Mouse (Mus musculus): ENCODE data around the gene Kansl1. TPM values are rescaled to one million over a fixed set of nuclear protein-coding genes. Genes with fewer than 3 reads are reported as not detected.

Kansl1 gene
- polyA plus RNA-seq, 1 experiment: 60.1 TPM

DNA sequence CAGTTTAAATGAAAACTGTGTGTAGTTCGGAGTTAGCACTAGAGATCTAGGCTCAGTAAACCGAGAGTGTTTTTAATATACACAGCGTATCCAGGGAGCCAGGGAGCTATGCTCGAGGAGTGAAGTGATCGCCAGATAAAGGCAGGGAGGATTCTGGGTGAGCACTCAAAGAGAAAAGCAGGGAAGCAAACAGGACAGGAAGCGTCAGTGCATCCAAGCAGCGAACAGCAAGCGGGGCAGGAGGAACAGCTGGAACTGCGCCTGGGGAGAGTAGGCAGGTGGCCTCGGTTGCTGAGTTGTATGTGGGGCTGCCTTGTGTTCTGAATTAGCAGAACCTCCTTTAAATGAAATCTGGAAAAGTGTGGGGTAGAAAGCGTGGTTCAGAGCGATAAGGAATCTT is 166.0 kb downstream of the Kansl1 start:
- no peak overlapping the region for H3K4me3 ChIP-seq (ENCODE audit: low read depth, low read length)
- WGBS: 62% methylated on average over 12 of the region's 12 CpGs
- H3K4me1 ChIP-seq (ENCODE audit: control insufficient read depth, insufficient read depth, insufficient read length, low read length): peaks cover 16% of the 10 kb centered on the region
- H3K27ac ChIP-seq (ENCODE audit: insufficient read depth, low read depth, low read length): no peak overlapping the region
- no peaks in the 10 kb centered on the region for H3K27me3 ChIP-seq (ENCODE audit: control insufficient read depth, insufficient read depth, low read length)
- TF ChIP-seq POLR2A (IDR thresholded peaks at IDR 0.05; ENCODE audit: low read depth, low read length) (no peak), CTCF (IDR thresholded peaks at IDR 0.05; ENCODE audit: extremely low read depth, insufficient read length, insufficient replicate concordance, low read depth, low read length) (no peak)
- H3K36me3 ChIP-seq (ENCODE audit: control insufficient read depth, insufficient read depth, low read length): no peaks in the 10 kb centered on the region

DNA sequence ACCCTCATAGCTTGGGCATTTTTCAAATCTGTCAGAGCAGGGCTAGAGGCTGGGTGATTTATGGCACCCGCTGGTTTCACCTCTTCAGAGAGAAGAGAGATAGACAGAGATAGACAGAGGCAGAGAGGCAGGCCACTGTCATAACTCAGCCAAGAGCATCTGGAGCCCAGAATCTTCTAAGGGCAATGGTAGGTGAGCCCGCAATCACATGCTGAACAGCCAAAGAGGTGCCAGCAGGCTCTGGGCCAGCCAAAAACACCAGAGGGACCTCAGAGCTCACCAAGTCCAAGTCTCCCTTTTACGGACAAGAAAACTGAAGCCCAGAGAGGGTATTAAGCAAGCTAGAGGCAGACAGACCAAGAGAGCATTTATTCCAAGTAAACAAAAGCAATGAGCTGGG is 171.0 kb downstream of the Kansl1 start:
- no peak overlapping the region for H3K4me3 ChIP-seq (ENCODE audit: low read depth, low read length)
- peaks cover 15% of the 10 kb centered on the region for H3K4me1 ChIP-seq (ENCODE audit: control insufficient read depth, insufficient read depth, insufficient read length, low read length)
- TF ChIP-seq CTCF (IDR thresholded peaks at IDR 0.05; ENCODE audit: extremely low read depth, insufficient read length, insufficient replicate concordance, low read depth, low read length) (no peak), POLR2A (IDR thresholded peaks at IDR 0.05; ENCODE audit: low read depth, low read length) (no peak)
- no peaks in the 10 kb centered on the region for H3K27me3 ChIP-seq (ENCODE audit: control insufficient read depth, insufficient read depth, low read length)
- 80% methylated on average over 3 of the region's 3 CpGs for WGBS
- no peaks in the 10 kb centered on the region for H3K36me3 ChIP-seq (ENCODE audit: control insufficient read depth, insufficient read depth, low read length)
- H3K27ac ChIP-seq (ENCODE audit: insufficient read depth, low read depth, low read length): no peak overlapping the region

DNA sequence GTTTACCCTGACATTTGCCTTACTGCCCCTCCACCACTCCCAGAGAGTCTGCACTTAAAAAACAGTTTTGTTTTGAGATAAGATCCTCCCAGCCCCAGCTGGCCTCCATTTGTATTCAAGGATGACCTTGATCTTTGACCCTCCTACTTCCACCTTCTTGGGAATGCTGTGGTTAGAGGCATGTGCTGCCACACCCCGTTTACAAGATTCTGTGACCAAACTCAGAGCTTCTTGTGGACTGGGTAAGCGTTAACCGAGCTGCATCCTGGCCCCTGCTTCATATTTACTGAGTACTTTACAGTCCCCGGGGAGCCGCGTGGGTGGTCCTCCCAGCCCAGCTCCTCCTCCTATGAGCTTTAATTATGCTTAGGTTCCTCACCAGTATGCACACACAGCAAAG is 173.0 kb downstream of the Kansl1 start:
- H3K4me1 ChIP-seq (ENCODE audit: control insufficient read depth, insufficient read depth, insufficient read length, low read length): peaks cover 23% of the 10 kb centered on the region
- no peak overlapping the region for H3K27ac ChIP-seq (ENCODE audit: insufficient read depth, low read depth, low read length)
- no peak overlapping the region for H3K4me3 ChIP-seq (ENCODE audit: low read depth, low read length)
- no peaks in the 10 kb centered on the region for H3K36me3 ChIP-seq (ENCODE audit: control insufficient read depth, insufficient read depth, low read length)
- 13% methylated on average over 6 of the region's 6 CpGs for WGBS
- no peak for TF ChIP-seq CTCF (IDR thresholded peaks at IDR 0.05; ENCODE audit: extremely low read depth, insufficient read length, insufficient replicate concordance, low read depth, low read length)
- H3K27me3 ChIP-seq (ENCODE audit: control insufficient read depth, insufficient read depth, low read length): no peaks in the 10 kb centered on the region

DNA sequence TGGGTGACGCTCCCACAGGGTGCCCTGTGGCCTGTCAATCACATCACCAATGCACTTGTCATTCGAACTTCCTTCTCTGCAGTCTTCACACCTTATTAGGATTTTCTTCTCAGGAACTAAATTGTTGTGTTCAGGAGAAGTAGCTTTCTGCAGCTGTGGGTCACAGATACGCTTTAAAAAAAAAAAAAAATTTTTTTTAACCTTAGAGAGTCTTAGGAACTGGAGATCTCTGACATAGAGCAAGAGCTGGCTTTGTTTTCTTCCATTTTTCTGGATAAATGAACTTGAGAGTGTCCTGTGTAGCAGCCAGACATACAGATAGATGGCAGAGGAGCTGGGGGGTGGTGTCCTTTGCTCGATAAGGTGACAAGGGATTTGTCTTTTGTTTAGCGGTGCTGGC is 173.5 kb downstream of the Kansl1 start:
- no peak for TF ChIP-seq POLR2A (IDR thresholded peaks at IDR 0.05; ENCODE audit: low read depth, low read length)
- no peak for TF ChIP-seq CTCF (IDR thresholded peaks at IDR 0.05; ENCODE audit: extremely low read depth, insufficient read length, insufficient replicate concordance, low read depth, low read length)
- no peak overlapping the region for H3K4me3 ChIP-seq (ENCODE audit: low read depth, low read length)
- H3K4me1 ChIP-seq (ENCODE audit: control insufficient read depth, insufficient read depth, insufficient read length, low read length): peaks cover 23% of the 10 kb centered on the region
- H3K27ac ChIP-seq (ENCODE audit: insufficient read depth, low read depth, low read length): no peak overlapping the region
- H3K27me3 ChIP-seq (ENCODE audit: control insufficient read depth, insufficient read depth, low read length): no peaks in the 10 kb centered on the region
- no peaks in the 10 kb centered on the region for H3K36me3 ChIP-seq (ENCODE audit: control insufficient read depth, insufficient read depth, low read length)
- WGBS: 79% methylated on average over 5 of the region's 5 CpGs

DNA sequence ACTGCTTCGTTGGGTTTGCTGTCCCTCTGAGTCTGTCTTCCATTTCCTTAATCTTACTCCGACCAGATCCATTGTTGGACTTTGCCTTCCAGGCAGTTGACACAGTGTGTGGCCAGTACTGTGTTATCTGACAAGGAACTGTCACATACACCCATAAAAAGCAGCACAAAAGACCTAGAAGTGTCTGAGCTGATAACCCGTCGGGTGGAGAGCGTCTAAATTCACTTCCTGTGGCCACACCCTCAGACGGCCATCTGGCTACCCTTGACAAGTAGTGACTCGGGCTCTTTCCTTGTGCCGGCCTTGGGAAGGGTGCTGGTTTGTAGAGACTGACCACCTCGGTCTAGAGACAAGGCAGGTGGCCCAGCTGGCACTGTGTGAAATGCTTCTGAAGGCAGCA is 175.4 kb downstream of the Kansl1 start:
- H3K4me1 ChIP-seq (ENCODE audit: control insufficient read depth, insufficient read depth, insufficient read length, low read length): peaks cover 30% of the 10 kb centered on the region
- no peak for TF ChIP-seq CTCF (IDR thresholded peaks at IDR 0.05; ENCODE audit: extremely low read depth, insufficient read length, insufficient replicate concordance, low read depth, low read length)
- no peak for TF ChIP-seq POLR2A (IDR thresholded peaks at IDR 0.05; ENCODE audit: low read depth, low read length)
- H3K27ac ChIP-seq (ENCODE audit: insufficient read depth, low read depth, low read length): peak overlapping the region; percentile 92
- no peak overlapping the region for H3K4me3 ChIP-seq (ENCODE audit: low read depth, low read length)
- no peaks in the 10 kb centered on the region for H3K27me3 ChIP-seq (ENCODE audit: control insufficient read depth, insufficient read depth, low read length)
- 17% methylated on average over 9 of the region's 9 CpGs for WGBS
- no peaks in the 10 kb centered on the region for H3K36me3 ChIP-seq (ENCODE audit: control insufficient read depth, insufficient read depth, low read length)

DNA sequence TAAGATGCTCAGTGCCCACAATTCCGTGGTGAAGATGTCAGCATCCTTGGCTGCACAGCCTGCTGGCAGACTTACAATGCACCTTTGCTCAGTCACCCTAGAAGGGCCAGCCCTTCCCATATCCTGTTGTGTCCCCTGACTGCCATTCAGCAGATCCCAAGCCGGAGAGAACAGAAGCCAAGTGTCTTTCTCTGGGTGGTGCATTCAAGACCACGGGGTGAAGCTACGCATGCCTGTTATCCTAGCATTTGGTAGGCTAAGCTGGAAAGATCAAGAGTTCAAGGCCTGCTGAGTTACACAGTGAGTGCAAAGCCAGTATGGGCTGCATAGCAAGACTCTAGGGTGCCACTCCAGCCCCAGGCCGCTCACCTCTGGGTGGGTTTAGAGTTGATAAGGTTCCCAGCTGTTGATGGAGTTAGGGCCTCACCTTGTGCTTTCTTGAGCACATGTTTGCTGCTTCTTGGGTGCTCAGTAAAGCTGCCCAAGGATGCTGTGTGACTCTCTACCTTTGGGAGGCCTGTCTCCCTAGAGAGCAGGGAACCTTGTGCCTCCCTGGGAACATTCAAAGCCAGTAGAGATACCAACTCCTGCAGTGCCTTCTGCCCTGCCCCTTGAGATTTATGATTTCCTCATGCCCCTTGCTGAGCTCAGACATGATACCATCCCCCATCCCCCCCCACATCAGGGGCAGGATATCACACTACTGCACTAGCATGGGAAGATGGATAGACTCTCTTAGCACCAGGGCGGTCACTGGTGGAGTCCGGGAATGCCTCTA is 176.0 kb downstream of the Kansl1 start:
- H3K4me3 ChIP-seq (ENCODE audit: low read depth, low read length): no peak overlapping the region
- peak overlapping the region; percentile 92 for H3K27ac ChIP-seq (ENCODE audit: insufficient read depth, low read depth, low read length)
- no peaks in the 10 kb centered on the region for H3K36me3 ChIP-seq (ENCODE audit: control insufficient read depth, insufficient read depth, low read length)
- 39% methylated on average over 7 of the region's 7 CpGs for WGBS
- H3K27me3 ChIP-seq (ENCODE audit: control insufficient read depth, insufficient read depth, low read length): no peaks in the 10 kb centered on the region
- H3K4me1 ChIP-seq (ENCODE audit: control insufficient read depth, insufficient read depth, insufficient read length, low read length): peaks cover 30% of the 10 kb centered on the region
- TF ChIP-seq CTCF (IDR thresholded peaks at IDR 0.05; ENCODE audit: extremely low read depth, insufficient read length, insufficient replicate concordance, low read depth, low read length) (no peak), POLR2A (IDR thresholded peaks at IDR 0.05; ENCODE audit: low read depth, low read length) (no peak)

DNA sequence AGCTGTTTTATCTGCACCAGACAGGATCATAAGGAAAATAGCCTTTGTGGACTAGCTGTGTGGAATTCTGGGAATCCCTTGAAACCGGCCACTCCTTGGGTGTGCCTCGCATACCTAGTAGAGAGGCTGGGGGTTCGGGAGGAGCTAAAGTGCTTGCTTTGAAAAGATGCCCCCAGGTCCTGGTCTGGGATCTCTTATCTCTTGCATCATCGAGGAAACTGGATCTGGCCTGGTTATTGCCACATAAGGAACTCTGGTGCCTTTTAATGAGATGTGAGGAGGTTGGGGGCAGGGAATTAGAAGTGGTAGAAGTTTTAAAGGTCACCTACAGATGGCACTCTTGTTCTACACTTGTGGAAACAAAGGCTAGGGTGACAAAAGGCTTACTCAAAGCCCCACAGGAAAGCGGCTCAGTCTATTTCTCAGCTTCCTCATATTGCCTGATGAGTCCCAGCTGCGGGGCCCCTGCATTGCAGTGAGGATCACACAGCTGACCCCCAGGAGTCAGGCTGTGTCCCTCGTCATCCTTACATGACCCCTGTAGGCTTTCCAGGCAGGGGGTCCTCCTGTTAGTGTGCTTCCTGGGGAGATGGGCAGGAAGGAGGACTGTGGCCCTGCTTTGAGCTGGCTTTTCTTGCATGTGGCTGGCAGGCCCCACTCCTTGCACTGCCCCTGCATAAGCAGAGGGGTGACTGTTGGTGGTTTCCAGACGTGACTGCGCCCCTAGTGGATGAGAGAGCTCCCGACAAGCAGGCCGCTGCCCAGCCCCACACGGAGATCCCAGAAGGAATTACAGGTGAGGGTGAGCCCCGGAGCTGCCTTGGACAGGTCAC is 179.2 kb downstream of the Kansl1 start:
- Histone ChIP-seq H3K27me3 (ENCODE audit: control insufficient read depth, insufficient read depth, low read length) (no peaks in the 10 kb centered on the region), H3K27ac (ENCODE audit: insufficient read depth, low read depth, low read length) (peak overlapping the region; percentile 66), H3K4me1 (ENCODE audit: control insufficient read depth, insufficient read depth, insufficient read length, low read length) (peaks cover 21% of the 10 kb centered on the region), H3K4me3 (ENCODE audit: low read depth, low read length) (peak overlapping the region; percentile 7), H3K36me3 (ENCODE audit: control insufficient read depth, insufficient read depth, low read length) (no peaks in the 10 kb centered on the region)
- WGBS: 11% methylated on average over 13 of the region's 13 CpGs
- TF ChIP-seq CTCF (IDR thresholded peaks at IDR 0.05; ENCODE audit: extremely low read depth, insufficient read length, insufficient replicate concordance, low read depth, low read length): peak; percentile 76
- no peak; the same call in 1 of the 2 replicates for TF ChIP-seq POLR2A (IDR thresholded peaks at IDR 0.05; ENCODE audit: low read depth, low read length)
